Mouse (Mus musculus): ENCODE data around the gene Ric3.

Ric3 gene

DNA sequence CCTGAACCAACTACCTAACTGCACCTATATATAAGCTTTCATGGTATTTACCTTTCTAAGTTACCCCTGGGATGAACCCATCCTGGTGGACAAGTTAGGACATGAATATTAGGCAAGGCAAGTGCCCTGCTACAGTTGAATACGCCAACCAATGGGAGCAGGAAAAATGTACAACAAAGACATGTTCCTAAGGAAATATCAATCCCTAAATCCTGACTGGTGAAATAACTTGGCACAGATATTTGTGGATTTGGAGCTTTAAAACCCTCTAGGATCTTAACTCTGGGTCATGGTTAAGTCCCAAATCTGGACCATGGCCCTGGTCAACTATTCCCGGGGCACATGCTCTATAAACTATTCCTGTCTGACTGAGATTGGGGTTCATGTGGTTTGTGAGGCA lies 37.3 kb downstream of the Ric3 start:
- DNase-seq, result no peak

DNA sequence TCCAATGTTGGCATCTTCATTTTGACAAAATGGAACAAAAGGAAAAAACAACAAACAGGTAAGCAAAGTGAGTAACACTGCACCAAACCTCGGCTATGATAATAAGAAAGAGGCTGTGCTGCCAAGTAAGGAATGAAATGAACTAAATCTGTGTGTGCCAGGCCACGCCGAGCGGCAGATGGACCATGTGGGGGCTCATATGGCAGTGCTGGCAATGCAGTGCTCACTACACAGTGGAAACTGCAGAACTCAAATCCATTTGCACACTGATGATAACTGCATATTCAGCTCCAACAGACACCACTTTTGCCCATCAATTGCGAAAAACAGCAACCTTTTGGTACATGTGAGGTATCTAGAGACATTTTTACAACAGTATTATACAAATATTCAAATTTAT lies 43.7 kb downstream of the Ric3 start:
- no peak for DNase-seq

DNA sequence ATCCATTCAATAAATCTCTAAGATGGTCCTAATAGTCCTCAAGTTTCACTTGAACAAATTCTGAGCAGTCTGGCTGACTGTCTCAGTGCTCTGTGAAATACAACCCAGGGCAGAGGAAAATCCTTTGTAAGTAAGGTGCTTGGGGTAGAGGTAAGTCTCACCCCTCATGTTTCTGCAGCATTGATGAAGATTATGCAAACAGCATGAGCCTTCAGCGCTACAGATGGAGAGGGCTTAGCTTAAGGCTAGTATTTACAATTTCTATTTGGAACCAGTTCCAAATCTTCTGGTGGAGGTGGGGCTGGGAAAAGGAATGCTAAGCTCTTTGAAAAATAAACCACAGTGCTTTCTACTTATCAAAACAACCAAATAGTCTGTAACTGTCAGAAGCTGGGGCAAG lies 44.1 kb downstream of the Ric3 start:
- no peak for DNase-seq

DNA sequence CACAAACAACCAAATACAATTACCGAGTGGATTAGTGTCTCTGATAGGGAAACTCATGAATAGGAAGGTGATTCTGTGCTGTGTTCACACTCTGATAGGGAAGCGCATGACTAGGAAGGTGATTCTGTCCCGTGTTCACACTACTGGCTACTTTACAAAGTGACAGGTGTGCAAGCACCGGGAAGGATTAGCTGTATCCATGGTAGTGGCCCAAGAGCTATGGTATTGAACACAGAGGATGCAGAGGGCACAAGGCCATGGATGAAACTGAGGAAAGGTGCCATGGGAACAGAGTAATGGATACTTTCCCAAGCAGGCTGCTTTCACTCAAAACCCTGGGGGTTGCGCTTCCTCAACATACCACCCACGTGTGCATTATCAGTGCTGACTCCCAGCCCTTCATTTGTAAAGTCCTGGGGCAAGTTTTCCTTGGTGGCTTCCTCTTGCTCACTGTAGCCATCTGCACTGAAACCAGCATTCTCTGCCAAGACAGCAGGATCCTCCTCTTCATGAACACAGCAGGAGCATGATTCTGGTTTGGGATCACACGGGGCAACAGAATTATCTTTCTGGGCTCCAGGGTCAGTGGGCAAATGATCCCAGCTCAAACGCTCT lies 44.9 kb downstream of the Ric3 start:
- no peak for DNase-seq

DNA sequence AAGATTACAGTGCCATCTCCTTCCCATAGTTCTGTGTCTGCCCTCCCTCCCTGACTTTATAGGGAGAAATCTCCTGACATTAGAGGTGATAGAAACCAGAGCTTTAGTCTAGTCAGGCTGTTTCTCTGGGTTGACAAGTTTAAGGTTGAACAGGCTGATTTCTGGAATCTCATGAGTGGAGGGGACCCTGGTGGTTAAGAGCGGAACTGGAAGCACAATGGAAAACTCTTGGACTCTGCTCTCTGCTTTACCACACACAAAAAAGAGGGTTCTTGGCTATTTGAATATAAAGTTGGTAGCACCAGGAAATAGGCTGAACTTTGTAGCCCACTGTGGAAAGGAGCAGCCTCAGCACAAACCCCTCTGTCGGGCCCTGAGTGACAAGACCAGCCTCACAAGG lies 51.1 kb downstream of the Ric3 start:
- no peak for DNase-seq

DNA sequence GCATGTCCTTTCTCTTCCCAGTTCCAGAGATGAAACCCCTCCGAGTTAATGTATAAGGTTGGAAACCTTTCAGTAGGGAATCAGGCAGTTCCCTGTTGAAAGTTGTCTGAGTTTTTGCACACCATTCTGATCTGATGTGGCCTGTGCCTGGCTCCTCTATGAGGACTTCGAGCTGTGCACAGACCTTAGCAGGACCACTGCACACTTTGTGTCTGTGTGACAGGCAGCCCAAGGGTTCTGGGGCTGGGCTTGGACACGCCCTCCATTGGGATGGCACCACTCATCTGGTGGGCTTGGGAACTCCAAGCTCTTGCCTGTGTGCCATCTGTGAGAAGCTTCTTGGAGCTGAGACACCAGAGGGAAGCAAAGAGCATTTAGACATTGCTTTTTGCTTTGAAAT lies 51.8 kb downstream of the Ric3 start:
- DNase-seq, result no peak

DNA sequence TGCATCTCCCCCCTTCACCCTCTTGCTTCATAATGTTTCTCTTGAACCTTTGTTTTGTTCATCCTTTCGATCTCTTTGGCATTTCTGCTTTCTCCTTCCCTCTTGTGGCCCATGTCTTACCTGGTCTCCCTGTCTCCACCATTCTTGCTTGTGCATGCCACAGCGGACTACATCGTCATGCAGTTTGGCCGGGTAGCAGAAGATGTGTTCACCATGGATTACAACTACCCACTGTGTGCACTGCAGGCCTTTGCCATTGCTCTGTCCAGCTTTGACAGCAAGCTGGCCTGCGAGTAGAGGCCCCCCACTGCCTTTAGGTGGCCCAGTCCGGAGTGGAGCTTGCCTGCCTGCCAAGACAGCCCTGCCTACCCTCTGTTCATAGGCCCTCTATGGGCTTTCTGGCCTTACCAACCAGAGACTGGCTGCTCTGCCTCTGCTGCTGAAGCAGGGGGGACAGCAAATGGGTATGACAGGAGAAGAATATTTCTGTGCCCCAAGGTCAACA lies 53.1 kb downstream of the Ric3 start:
- no peak for DNase-seq

DNA sequence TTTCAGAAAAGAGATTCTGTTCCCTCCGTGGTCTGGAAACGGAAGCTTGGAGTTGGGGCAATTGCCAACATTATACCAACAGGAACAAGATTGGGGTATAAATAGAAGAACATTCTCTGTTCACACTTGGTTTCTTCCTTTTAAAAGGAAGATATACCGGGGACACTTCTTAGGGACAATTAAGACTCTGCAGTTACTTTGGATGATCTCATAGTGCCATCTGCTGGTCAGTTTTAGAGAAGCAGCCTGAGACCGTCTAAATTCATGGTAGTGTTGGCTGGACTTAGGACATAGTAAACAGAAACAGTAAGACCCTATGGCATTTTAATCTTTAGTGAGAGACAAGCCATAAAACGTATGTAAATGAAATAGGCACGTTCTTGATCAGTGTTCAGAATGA lies 54.9 kb downstream of the Ric3 start:
- DNase-seq, result peak; percentile 51

DNA sequence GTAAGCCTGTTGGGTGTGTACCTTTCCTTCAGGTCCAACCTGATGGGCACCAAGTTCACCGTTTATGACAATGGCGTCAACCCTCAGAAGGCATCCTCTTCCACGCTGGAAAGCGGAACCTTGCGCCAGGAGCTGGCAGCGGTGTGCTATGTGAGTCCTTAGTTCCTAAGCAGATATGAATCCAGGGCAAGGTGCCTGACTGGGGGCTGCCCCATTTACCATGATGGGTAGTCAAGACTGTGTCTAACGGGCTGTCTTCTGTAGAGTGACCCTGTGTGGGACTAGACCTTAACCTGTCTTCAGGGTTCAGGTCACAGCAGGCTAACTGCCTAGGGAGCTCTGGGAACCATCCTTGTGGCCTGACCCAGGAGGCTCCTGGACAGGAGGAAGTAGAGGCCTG lies 55.4 kb downstream of the Ric3 start:
- no peak for DNase-seq

DNA sequence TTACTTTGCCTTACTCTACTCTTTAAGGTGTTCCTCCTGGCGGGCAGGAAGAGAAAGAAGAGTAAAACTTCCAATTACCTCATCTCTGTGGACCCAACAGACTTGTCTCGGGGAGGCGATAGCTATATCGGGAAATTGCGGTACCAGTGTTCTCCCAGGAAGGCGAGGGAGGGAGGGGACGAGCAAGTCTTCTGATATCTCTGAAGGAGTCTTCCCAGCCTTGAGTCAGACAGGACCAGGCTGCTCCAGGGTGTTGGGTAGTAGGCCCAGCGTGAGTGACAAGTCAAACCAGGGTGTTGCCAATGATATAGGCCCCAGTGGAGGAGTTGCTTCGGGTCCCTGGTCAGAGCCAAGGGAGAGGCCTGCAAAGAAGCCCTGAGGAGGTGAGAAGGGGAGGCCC lies 56.2 kb downstream of the Ric3 start:
- DNase-seq, result no peak

DNA sequence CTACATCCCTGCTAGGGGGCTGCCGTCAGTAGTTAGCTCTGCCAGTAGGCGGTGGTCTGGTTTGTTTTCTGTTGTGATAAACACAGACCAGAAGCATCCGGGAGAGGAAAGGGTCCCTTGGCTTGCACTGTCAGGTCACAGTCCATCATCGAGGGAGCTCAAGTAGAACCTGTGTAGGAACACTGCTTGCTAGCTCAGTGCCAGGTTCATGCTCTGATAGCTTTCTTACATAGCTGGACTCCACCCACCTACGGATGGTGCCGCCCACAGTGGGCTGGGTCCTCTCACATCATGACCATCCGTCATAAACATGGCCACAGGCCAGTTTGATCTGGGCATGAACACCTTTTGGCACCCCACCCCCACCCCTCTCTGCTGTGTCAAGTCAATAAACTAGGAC lies 57.4 kb downstream of the Ric3 start:
- DNase-seq, result no peak

DNA sequence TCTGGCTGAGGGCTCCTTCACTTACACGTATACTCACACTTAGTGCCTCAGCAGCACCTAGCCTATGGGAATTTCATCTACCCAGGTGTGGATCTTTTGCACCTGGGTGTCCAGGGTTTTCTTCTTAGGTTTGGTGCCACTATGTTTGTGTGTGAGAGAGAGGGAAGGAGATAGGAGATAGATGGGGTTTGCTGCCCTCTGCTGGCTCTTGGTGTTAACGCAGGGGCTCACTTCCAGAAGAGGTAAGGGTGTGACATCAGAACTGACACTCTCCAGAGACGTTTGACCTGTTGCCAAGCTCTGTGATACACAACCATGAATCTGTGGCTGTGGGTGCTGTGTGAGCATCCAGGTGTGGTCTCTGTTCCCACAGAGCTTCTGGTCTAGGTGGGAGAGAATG lies 61.7 kb downstream of the Ric3 start:
- DNase-seq, result peak; percentile 73

DNA sequence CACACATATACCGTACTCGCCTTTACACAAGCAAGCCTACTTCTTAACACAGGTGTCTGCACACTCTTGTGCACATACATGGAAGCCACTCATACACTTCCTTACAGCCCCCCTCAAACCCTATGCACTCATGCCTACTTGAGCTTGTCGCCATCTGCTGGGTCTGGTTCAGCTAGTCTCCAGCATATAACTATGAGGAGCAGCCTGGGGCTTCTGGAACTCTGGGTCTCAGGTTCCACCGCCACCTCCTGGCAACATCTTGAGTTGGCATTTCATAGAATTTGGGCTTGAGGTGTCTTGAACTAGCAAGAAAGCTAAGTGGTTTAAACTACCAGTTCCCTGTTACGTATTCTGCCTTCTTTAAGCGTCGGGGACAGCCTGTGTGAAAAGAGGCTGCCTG lies 63.9 kb downstream of the Ric3 start:
- no peak for DNase-seq

DNA sequence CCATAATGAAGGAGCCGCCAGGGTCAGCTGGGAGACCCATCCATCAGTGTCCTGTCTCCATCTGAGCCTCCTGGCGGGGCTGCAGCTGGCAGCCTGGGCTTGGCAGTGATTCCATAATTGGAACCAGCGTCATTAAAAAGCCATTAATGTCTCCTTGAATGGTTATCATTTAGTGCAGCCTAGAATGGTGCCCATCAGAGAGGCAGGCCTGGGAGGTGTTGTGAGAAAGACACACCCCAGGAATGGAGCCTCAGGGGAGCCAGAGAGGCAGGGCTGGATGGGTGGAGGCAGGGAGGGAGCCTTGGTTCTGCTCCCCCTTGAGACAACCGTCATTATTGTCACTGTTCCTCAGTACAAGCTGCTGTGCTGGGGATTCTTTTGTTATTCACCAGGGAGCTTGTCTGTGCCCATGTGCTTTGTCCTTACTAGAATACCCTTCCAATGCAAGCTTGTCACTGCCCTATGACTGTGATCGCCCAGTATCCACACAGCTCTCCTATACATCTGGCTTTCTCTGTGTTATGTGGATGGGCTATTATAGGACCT lies 66.7 kb downstream of the Ric3 start:
- DNase-seq, result no peak

DNA sequence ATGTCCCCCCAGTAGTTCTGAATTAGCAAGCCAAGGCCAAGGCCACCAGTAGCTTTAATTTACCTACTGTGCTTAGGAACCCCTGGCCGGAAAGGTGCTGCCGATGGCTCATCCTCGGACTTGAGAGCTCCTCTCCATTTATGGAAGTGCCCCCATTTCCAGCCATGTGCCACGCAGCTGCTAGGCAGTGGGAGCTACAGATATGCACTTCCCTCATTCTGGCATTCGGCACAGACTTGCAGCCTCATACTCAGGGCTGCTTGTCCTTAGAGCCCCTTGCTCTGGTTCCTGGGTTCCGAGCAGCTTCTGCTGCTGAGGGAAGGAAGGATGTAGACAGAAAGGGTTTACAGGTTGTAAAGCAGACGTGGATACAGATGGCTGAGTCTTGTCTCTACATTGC lies 68.3 kb downstream of the Ric3 start:
- DNase-seq, result no peak

DNA sequence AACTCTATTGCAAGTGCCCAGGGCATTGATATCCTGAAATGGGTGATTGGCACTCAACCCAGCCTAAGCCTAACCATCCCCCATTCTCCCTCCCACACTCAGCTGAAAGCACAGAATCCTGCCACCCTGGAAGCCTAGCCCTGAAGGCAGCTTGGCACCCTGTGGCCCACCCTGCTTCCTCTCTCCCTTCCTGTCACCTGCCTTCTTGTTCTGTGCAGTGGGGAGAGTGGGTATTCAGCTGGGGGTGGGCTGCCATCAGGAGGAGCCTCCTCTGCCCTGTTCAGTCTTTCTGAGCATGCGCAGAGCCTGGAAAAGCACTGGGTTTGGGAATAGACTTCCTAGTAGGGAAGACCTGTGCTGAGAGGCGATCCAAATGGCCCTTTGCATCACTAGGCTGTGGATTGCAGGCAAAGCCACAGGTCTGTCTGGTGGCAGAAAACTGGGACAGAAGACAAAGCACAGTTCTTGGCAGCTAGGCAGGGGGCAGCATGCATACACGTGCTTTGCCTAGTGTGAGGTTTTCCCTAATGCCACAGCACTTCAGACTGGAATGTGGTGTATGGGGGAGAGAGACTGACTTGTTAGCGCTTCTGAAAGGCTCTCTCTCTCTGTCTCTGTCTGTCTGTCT lies 70.0 kb downstream of the Ric3 start:
- DNase-seq, result no peak

DNA sequence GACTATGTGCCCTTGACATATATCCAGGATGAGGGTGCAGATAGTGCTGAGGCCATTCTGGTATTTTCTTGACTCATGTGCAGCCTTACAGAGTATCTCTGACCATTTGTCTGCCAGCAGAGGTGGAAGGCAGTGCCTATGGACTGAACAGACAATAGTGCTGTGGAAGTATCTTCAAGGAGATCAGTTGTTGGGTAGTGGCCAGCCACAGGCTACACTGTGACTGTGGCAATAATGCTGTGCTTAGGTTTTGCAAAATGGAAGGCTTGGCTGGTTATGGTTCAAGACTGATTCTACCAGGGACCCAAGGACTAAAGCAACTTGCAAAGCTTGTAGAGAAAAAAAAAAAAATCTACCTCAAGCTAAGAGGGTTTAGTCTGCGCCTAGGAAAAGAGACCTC lies 70.6 kb downstream of the Ric3 start:
- no peak for DNase-seq

DNA sequence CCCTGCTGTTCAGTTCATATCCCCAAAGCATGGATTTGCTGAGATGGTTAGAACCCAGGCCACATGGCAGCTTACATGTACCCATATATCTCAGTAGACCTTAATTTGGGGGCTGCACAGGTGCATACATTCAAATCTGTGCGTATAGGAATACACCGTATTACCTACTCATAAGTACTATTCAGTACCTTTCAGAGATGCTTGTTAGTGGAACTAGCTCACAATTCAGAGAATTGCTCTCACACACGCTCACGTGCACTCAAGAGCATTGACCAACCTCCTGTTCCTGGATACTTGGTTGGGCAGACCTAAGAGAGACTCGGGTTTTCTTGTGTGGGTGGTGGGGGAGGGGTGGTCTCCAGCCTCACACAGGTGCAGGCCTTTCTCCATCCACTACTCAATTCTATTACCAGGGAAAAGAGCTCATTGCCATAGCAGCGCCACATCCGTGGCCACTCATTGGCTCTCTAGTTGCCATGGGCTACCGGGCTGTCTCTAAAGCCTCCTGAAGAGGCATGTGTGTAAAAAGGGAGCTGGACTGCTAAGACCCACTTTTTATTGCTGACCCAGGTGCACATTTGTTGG lies 71.4 kb downstream of the Ric3 start:
- DNase-seq, result no peak

DNA sequence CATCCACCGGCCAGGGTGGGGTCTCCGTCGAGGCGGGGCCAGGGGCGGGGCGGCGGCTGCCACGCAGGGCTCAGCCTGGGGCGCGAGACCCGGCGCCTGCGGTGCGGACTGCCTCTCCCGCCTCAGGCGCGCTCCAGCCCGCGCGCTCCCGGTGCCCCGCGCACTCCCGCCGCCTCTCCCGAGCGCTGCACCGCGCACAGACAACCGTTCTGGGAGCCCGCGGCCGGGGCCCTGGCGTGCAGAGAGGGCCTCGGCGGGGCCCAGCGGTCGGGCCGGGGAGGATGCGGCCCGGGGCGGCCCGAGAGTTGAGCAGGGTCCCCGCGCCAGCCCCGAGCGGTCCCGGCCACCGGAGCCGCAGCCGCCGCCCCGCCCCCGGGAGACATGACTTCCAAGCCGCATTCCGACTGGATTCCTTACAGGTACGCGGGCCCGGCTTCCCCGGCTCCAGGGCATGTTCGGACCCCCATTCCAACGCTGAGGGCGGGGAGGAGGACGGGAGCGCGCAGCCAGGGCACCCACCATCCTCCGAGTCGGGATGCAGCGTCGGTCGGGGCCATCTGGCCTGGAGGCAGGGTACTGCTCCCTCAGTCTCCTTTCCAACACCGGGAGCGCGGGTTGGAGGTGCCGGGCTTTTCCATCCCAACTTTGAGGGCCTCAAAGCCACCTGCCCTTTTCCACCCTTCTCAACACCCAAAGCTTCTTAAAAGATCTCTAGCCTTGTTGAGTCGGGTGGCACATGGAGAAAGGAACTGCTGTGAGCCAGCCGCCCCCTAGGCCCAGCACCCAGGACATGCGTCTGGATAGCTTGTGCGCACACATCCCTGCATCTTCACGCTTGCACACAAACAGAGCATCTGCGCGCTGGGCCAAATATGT lies 72.2 kb downstream of the Ric3 start:
- DNase-seq, result no peak

DNA sequence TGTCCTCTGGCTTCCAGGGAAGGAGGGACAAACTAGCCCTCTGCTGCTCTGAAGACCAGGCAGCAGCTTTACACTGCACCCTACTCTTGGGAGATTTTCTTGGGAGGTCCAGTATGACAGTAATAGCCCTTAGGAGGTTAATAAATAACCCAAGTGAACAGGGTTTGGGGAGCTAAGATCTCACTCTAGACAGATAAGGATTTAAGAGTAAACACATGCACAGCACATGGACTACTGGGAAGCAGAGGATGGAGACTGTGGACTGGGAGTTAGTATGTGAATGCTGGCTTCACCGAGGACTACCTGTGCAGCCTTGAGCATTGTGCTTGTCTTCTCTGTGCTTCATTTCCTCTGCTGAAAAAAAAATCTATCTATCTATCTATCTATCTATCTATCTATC lies 73.9 kb downstream of the Ric3 start:
- DNase-seq, result no peak

DNA sequence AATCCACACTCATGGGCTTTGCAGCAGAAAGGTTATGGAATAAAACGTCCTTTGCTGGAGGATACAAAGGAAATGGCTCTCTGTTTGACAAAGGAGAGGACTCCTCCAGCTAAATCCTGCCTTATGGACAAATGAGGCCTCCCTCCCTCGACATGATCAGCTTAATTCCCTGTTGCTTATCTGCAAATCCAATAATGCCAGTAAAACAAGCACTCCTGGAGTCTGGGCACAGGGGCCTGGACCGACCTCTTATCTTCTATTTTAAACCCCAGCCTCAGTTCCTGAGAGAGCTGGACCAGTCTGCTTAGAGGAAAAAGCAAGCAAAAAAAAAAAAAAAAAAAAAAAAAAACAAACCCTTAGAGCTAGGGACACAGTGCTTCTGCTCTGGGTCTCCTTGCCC lies 79.5 kb downstream of the Ric3 start:
- DNase-seq, result no peak

DNA sequence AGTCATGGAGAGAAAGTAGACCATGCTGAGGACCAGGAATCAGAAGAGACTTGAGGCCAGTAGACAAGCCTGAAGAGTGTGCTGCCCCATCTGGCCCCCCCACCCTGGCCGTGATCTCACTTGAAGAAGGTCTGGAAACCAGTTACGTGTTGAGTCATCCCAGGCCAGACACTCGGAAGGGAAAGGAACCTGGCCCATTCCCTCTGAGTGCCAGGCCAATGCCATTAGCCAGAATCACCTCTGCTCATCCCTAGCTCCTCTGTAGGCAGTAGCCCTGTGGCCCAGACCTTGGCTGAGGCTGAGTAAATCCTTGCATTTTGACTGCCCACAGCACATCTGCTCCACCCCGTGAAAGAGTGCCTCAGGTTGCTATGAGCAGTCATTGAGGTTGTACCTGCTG lies 81.2 kb downstream of the Ric3 start:
- DNase-seq, result no peak

DNA sequence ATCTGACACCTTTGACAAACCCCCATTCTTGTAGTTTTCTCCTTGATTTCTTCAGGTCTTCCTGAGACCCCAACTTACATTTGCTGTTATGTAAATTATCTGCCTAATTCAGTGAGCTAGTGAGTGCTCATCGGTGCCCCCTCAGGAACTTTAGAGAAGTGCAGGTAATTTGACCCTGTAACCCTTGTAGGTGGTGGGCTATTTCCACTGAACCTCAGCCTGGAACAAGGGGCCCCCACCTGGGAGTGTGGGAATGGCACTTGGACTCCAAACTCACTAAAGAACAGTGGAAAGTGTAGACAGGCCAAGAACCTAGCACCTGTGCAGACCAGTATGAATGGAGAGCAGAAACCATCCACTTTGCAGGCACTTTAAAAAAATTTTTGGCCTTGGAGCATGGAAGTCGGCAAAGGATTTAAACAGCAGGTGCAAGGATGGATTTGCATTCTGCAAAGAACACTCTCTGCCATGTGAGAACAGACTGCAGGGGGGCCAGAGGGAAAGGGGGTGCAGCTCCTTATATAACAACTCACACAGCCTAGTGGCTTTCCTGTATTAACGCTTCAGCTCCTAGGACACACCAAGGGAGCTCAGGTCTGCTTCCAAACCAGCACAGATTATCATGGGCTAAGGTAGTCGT lies 82.7 kb downstream of the Ric3 start:
- no peak for DNase-seq

Measured in kidney, adult 18-20 months (tissue).